In the genomic region with DNA sequence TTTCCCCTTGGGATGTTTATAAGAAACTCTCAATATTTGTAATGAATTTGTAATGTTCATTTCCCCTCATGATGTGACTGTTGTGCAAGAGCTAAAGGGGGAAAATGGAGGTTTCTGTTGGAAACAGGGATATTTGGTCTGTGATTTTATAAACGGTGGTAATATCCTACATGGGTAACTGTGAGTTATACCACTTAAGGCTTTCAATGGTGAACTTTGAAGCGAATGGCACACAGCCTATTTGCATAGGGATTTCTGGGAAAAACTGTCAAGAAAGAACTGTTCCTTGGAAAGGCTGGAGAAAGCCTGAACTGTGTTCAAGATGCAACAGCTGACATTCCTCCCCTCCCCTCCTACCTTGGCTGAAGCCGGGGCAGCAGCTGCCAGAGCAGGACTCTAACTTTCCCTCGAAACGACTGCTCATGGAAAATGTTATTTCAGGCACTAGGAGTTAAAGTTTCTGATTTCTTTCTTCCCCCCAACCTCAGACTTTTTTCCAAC, we compare ENCODE assay signal across 8 mouse cellular contexts. TPM values are rescaled to one million over a fixed set of nuclear protein-coding genes. Genes with fewer than 3 reads are reported as not detected.
DNase-seq lines count a peak whose midpoint lies in the region; ATAC-seq lines count a peak whose summit lies in the region.

No protein-coding gene starts in this region.

- H3K4me1 ChIP-seq in neural tube, embryonic 13.5 days (replicated peaks): peaks cover 10% of the 10 kb centered on the region
- peaks cover 10% of the 10 kb centered on the region; the same call in 1 of the 2 replicates for H3K4me1 ChIP-seq in neural tube, embryonic 15.5 days

- no peak overlapping the region for H3K9ac ChIP-seq in neural tube, embryonic 13.5 days
- H3K9ac ChIP-seq in neural tube, embryonic 15.5 days (replicated peaks): no peak overlapping the region

- no peak overlapping the region for H3K27ac ChIP-seq in neural tube, embryonic 13.5 days (replicated peaks)
- H3K27ac ChIP-seq in neural tube, embryonic 15.5 days (replicated peaks): no peak overlapping the region

- H3K9me3 ChIP-seq in neural tube, embryonic 13.5 days: no peaks in the 10 kb centered on the region
- no peaks in the 10 kb centered on the region for H3K9me3 ChIP-seq in neural tube, embryonic 15.5 days (replicated peaks)

- no peak for DNase-seq in neural tube, embryonic 10.5 days (ENCODE audit: extremely low spot score, low spot score)
- peak; percentile 37 to 57 for DNase-seq in gastrocnemius, postnatal 4 days (ENCODE audit: low spot score in 2 of 2)
- peak; percentile 76 for DNase-seq in kidney, adult 9 months
- DNase-seq in B cell, adult 2 months: no peak

- H3K36me3 ChIP-seq in neural tube, embryonic 13.5 days: no peaks in the 10 kb centered on the region
- no peaks in the 10 kb centered on the region for H3K36me3 ChIP-seq in neural tube, embryonic 15.5 days

- 54% methylated on average over 5 of the region's 5 CpGs for WGBS in neural tube, embryonic 13.5 days
- WGBS in neural tube, embryonic 15.5 days: 55% methylated on average over 5 of the region's 5 CpGs

- peak overlapping the region; percentile 1; the same call in 1 of the 2 replicates for H3K4me3 ChIP-seq in neural tube, embryonic 13.5 days
- no peak overlapping the region for H3K4me3 ChIP-seq in neural tube, embryonic 15.5 days (replicated peaks)

- no peak for ATAC-seq in neural tube, embryonic 13.5 days (ENCODE audit: low read depth)
- ATAC-seq in neural tube, embryonic 15.5 days (ENCODE audit: low FRiP score): no peak
- no peak for ATAC-seq in granulocyte monocyte progenitor cell, adult 5-6 weeks (replicated peaks; ENCODE audit: poor library complexity, severe bottlenecking)
- ATAC-seq in CD4-positive, CD25-positive, alpha-beta regulatory T cell, adult 4 months: no peak

- peaks cover 44% of the 10 kb centered on the region for H3K27me3 ChIP-seq in neural tube, embryonic 13.5 days
- H3K27me3 ChIP-seq in neural tube, embryonic 15.5 days (replicated peaks): peaks cover 17% of the 10 kb centered on the region; the same call in 1 of the 2 replicates

- H3K4me2 ChIP-seq in neural tube, embryonic 13.5 days: peak overlapping the region; percentile 3; the same call in 1 of the 2 replicates
- H3K4me2 ChIP-seq in neural tube, embryonic 15.5 days: peak overlapping the region; percentile 4; the same call in 1 of the 2 replicates

RNA-seq across cellular contexts. Expression of gene Igfbp7, which starts 1.4 kb away (rescaled TPM):
- 51.8 and 62.6 TPM in 2 replicates for polyA plus RNA-seq in neural tube, embryonic 13.5 days (2015; fragmentation: Nextera tagmentation; extraction: Ambion mirVana)
- total RNA-seq in gastrocnemius, postnatal 4 days (2021): 100 to 1,000 TPM; 295 to 321 TPM
- 64.4 and 64.8 TPM in 2 replicates for polyA plus RNA-seq in neural tube, embryonic 15.5 days (2015; fragmentation: Nextera tagmentation; extraction: Ambion mirVana)
- total RNA-seq in granulocyte monocyte progenitor cell, adult 5-6 weeks (2014; fragmentation: Nextera tagmentation): 4.6 TPM in 1 of 2 replicates, not detected in the other
- 1.4 TPM in 1 of 2 replicates, not detected in the other for total RNA-seq in granulocyte monocyte progenitor cell, adult 5-6 weeks (2017)
- polyA plus RNA-seq in CD4-positive, CD25-positive, alpha-beta regulatory T cell, adult 4 months (2017; shearing (Covaris generic)): under 1 TPM in 1 of 2 experiments, not detected in 1; 0.31 TPM

Comparison
In these comparisons a context has a peak if more than half of its experiments do, and no peak if none do; other contexts are left out.
1. DNase-seq: peak in gastrocnemius, postnatal 4 days (2 of 2) and kidney, adult 9 months (single experiment); none in neural tube, embryonic 10.5 days (single experiment) and B cell, adult 2 months (0 of 2).
2. RNA of gene Igfbp7, which starts 1.4 kb away (polyA plus RNA-seq): 64.4 to 64.8 TPM in neural tube, embryonic 15.5 days and 51.8 to 62.6 TPM in neural tube, embryonic 13.5 days; 0.31 TPM in CD4-positive, CD25-positive, alpha-beta regulatory T cell, adult 4 months; every median in the first group is over 10 times any median in the second.